Mouse (Mus musculus) CH12.LX (cell line): ENCODE measurements at regions not wholly inside any gene's neighbourhood (a gene's known extent, or its start where the extent isn't known, plus 50 kb on each side); places are given as distances from the start of the nearest gene placed in this dataset.

ENCODE experiments used
- DNase-seq: peaks from one replicate; pipeline ENCODE4 v3.0.0-alpha.2; 2013; ENCODE audit errors: extremely low read depth
- H3K27ac ChIP-seq: 2 replicates; pipeline ENCODE4 v1.5.1; 2012; ENCODE audit warnings: low read depth, mild to moderate bottlenecking, control low read depth, moderate library complexity; ENCODE audit not compliant: insufficient read depth
- H3K27me3 ChIP-seq: replicated peaks from 2 replicates; pipeline ENCODE3; 2012; ENCODE audit warnings: inconsistent platforms
- H3K36me3 ChIP-seq, 2 experiments: replicated peaks in 1 of 2; 2 replicates each; pipeline versions ENCODE3 to v1.6.1; 2012; ENCODE audit warnings: inconsistent platforms in 1 of 2, low read length in 1 of 2, mild to moderate bottlenecking in 1 of 2, mixed read lengths in 1 of 2, moderate library complexity in 1 of 2; ENCODE audit not compliant: control insufficient read depth in 1 of 2, insufficient read depth in 1 of 2
- H3K4me1 ChIP-seq, 2 experiments: 2 replicates each; pipeline ENCODE4 v1.6.1; 2012; ENCODE audit warnings: inconsistent platforms in 1 of 2, moderate library complexity in 1 of 2; ENCODE audit not compliant: insufficient read depth in 2 of 2, control insufficient read depth in 1 of 2
- H3K4me2 ChIP-seq: 2 replicates; pipeline ENCODE4 v1.6.1; 2012; ENCODE audit warnings: low read depth, mild to moderate bottlenecking, control low read depth; ENCODE audit not compliant: poor library complexity, insufficient read depth, severe bottlenecking
- H3K4me3 ChIP-seq, 3 experiments: fragments of 150-350 bp in 1 of 3; sonication (generic) in 1 of 3; replicated peaks in 1 of 3; 2 replicates each; pipeline versions ENCODE3 to v1.5.1; 2011 to 2012; ENCODE audit warnings: low read depth in 2 of 3, low read length in 2 of 3, mild to moderate bottlenecking in 2 of 3, moderate library complexity in 2 of 3, control low read depth in 1 of 3, improper control_type of control experiment in 1 of 3, inconsistent platforms in 1 of 3, mixed read lengths in 1 of 3; ENCODE audit not compliant: poor library complexity in 1 of 3
- H3K79me2 ChIP-seq: replicated peaks from 2 replicates; pipeline ENCODE4 v1.6.1; 2012; ENCODE audit warnings: mild to moderate bottlenecking, moderate library complexity; ENCODE audit not compliant: control insufficient read depth, poor library complexity, insufficient read depth, severe bottlenecking; ENCODE audit errors: extremely low read depth
- H3K9ac ChIP-seq: 2 replicates; pipeline ENCODE4 v1.6.1; 2012; ENCODE audit warnings: low read depth, mild to moderate bottlenecking, control low read depth, moderate library complexity; ENCODE audit not compliant: insufficient read depth
- H3K9me3 ChIP-seq: replicated peaks from 2 replicates; pipeline ENCODE3; 2012; ENCODE audit warnings: low read length, inconsistent platforms, mixed read lengths
- EP300 ChIP-seq: IDR thresholded peaks from 2 replicates; pipeline ENCODE4 v1.6.1; 2011; ENCODE audit warnings: low read length, improper control_type of control experiment
- ETS1 ChIP-seq: conservative IDR thresholded peaks from 2 replicates; pipeline ENCODE4 v1.6.1; 2012; ENCODE audit warnings: low read depth, mild to moderate bottlenecking, inconsistent platforms, low read length, improper control_type of control experiment, moderate library complexity
- HCFC1 ChIP-seq: IDR thresholded peaks from 2 replicates; pipeline ENCODE4 v1.6.1; 2012; ENCODE audit warnings: low read depth, mild to moderate bottlenecking, inconsistent platforms, low read length, improper control_type of control experiment
- JUND ChIP-seq: conservative IDR thresholded peaks from 2 replicates; pipeline ENCODE4 v1.6.1; 2011; ENCODE audit warnings: low read depth, low read length, improper control_type of control experiment
- NELFE ChIP-seq: IDR thresholded peaks from 2 replicates; pipeline ENCODE4 v1.6.1; 2011; ENCODE audit warnings: low read depth, low read length, improper control_type of control experiment
- NRF1 ChIP-seq: IDR thresholded peaks from 2 replicates; pipeline ENCODE4 v1.6.1; 2014; ENCODE audit warnings: low read depth, mild to moderate bottlenecking, inconsistent platforms, low read length, improper control_type of control experiment, moderate library complexity
- PAX5 ChIP-seq: IDR thresholded peaks from 2 replicates; pipeline ENCODE4 v1.6.1; 2012; ENCODE audit warnings: low read length, inconsistent platforms, mixed read lengths
- POLR2A ChIP-seq: IDR thresholded peaks from 2 replicates; pipeline ENCODE4 v1.6.1; 2011; ENCODE audit warnings: low read depth, mild to moderate bottlenecking, improper control_type of control experiment, low read length
- POLR2AphosphoS2 ChIP-seq: IDR thresholded peaks from 2 replicates; pipeline ENCODE4 v1.6.1; 2011; ENCODE audit warnings: low read depth, low read length, improper control_type of control experiment
- RAD21 ChIP-seq: IDR thresholded peaks from 2 replicates; pipeline ENCODE4 v1.6.1; 2011; ENCODE audit warnings: low read depth, mild to moderate bottlenecking, low read length, improper control_type of control experiment, moderate library complexity
- RCOR1 ChIP-seq: conservative IDR thresholded peaks from 2 replicates; pipeline ENCODE4 v1.6.1; 2012; ENCODE audit warnings: low read depth, mild to moderate bottlenecking, inconsistent platforms, low read length, improper control_type of control experiment
- SIN3A ChIP-seq: IDR thresholded peaks from 2 replicates; pipeline ENCODE4 v1.6.1; 2012; ENCODE audit warnings: low read length, improper control_type of control experiment, inconsistent platforms
- SMC3 ChIP-seq: IDR thresholded peaks from 2 replicates; pipeline ENCODE4 v1.6.1; 2011; ENCODE audit warnings: low read depth, low read length, improper control_type of control experiment
- UBTF ChIP-seq: IDR thresholded peaks from 2 replicates; pipeline ENCODE4 v1.6.1; 2012; ENCODE audit warnings: low read depth, mild to moderate bottlenecking, inconsistent platforms, low read length, improper control_type of control experiment, moderate library complexity
- USF2 ChIP-seq: conservative IDR thresholded peaks from 2 replicates; pipeline ENCODE4 v1.6.1; 2011; ENCODE audit warnings: low read depth, low read length, improper control_type of control experiment
- ZKSCAN1 ChIP-seq: IDR thresholded peaks from 2 replicates; pipeline ENCODE4 v1.6.1; 2012; ENCODE audit warnings: low read depth, inconsistent platforms, low read length, improper control_type of control experiment, borderline replicate concordance
- ZMIZ1 ChIP-seq: IDR thresholded peaks from 2 replicates; pipeline ENCODE4 v1.6.1; 2012; ENCODE audit warnings: low read depth, mild to moderate bottlenecking, inconsistent platforms, low read length, improper control_type of control experiment
- ZNF384 ChIP-seq: IDR thresholded peaks from 2 replicates; pipeline ENCODE4 v1.6.1; 2012; ENCODE audit warnings: low read depth, low read length, improper control_type of control experiment, inconsistent platforms
- dilution Hi-C: fragments of 300-500 bp; cut with MboI; formaldehyde crosslinking; loops from 2 replicates; pipeline ENCODE4 v1.14.3; 2020; ENCODE audit warnings: low sequenced_read_pairs; ENCODE audit not compliant: extremely low pct_unique_long_range_greater_than_20kb, extremely low pct_ligation_motif_present
- in situ Hi-C: fragments of 300-500 bp; cut with MboI; formaldehyde crosslinking; loops from 3 replicates; pipeline ENCODE4 v1.14.3; 2019; ENCODE audit warnings: low sequenced_read_pairs, low pct_ligation_motif_present, low pct_unique_long_range_greater_than_20kb, mixed read lengths

GRCm38 (mm10) chr15:51551216-51551775 lies 2333.4 kb upstream of the Gm7489 start:
- Histone ChIP-seq H3K79me2 (no peaks in the 10 kb centered on the region), H3K4me2 (no peak overlapping the region), H3K4me1 (no peaks in the 10 kb centered on the region), H3K36me3 (no peaks in the 10 kb centered on the region)
- TF ChIP-seq EP300 (no peak), NRF1 (no peak), RCOR1 (no peak), ZMIZ1 (no peak), POLR2AphosphoS2 (no peak), JUND (no peak), POLR2A (no peak), PAX5 (no peak), HCFC1 (no peak), UBTF (no peak), SIN3A (no peak), ZNF384 (no peak), USF2 (no peak), NELFE (no peak), RAD21 (no peak)
- TF ChIP-seq, all 38 proteins: peak for 0
- Histone ChIP-seq H3K27me3 (no peaks in the 10 kb centered on the region), H3K9me3 (no peaks in the 10 kb centered on the region), H3K4me3 (no peak overlapping the region), H3K9ac (no peak overlapping the region), H3K27ac (no peak overlapping the region)
- in situ Hi-C loops (no loop called here), dilution Hi-C loops (no loop called here)
- DNase-seq: no peak

- DNase-seq: no peak
- Histone ChIP-seq H3K4me1 (peaks cover 0 to 3% of the 10 kb centered on the region in 2 experiments; a peak in 1 of 4 replicates), H3K9me3 (no peaks in the 10 kb centered on the region)
- dilution Hi-C loops: no loop called here
- no peak for TF ChIP-seq SMC3
- TF ChIP-seq, all 38 proteins: peak for 0
- Histone ChIP-seq H3K27me3 (no peaks in the 10 kb centered on the region), H3K36me3 (no peaks in the 10 kb centered on the region), H3K27ac (no peak overlapping the region), H3K9ac (no peak overlapping the region), H3K79me2 (no peaks in the 10 kb centered on the region), H3K4me3 (no peak overlapping the region), H3K4me2 (no peak overlapping the region)
- in situ Hi-C loops: no loop called here
Observed at GRCm38 (mm10) chr15:51558215-51558614, 2326.5 kb upstream of the Gm7489 start.

GRCm38 (mm10) chr15:51565543-51565942 lies 2319.2 kb upstream of the Gm7489 start:
- TF ChIP-seq HCFC1 (no peak), ETS1 (no peak), JUND (no peak), SMC3 (no peak), ZNF384 (no peak), ZKSCAN1 (no peak)

More at GRCm38 (mm10) chr15:51565543-51565942, 2319.2 kb upstream of the Gm7489 start:
- Histone ChIP-seq H3K27me3 (no peaks in the 10 kb centered on the region), H3K4me1 (no peaks in the 10 kb centered on the region), H3K27ac (no peak overlapping the region), H3K79me2 (no peaks in the 10 kb centered on the region), H3K4me2 (no peak overlapping the region), H3K4me3 (no peak overlapping the region), H3K36me3 (no peaks in the 10 kb centered on the region), H3K9me3 (no peaks in the 10 kb centered on the region), H3K9ac (no peak overlapping the region)
- DNase-seq: no peak
- in situ Hi-C loops (no loop called here), dilution Hi-C loops (no loop called here)
